Mouse (Mus musculus) megakaryocyte, embryonic 14.5 days (primary cell): ENCODE measurements around the gene Selenoi.

Source experiments
- FLI1 ChIP-seq: IDR thresholded peaks from 2 replicates; pipeline ENCODE4 v1.6.1; 2012; ENCODE audit warnings: low read length, inconsistent platforms, mixed read lengths
- GATA1 ChIP-seq: IDR thresholded peaks from 3 replicates; pipeline ENCODE4 v1.6.1; 2012; ENCODE audit warnings: mixed read lengths, low read length, inconsistent platforms, borderline replicate concordance

DNA sequence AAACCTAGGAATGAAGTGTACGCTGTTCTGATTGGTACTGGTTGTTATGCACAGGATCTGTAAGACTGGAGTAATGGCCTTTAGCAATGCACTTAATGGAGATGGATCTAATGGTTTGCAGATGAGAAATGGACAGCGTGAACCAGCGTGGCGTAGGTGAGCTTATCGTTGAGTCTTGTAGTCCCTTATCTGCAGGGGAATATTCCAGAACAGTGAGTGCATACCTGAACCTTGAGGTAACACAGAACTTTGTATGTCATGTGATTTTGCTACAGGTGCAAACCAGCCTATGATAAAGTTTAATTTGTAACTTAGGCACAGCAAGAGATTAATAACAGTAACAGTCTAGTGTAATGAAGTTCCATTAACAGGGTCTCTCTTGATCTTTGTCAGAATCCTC, 6.2 kb downstream of the Selenoi start:
- TF ChIP-seq GATA1, result no peak
- no peak for TF ChIP-seq FLI1
